In genomic region chr10:53378981-53379708, GRCm38 (mm10) we compare ENCODE assay signal across 8 mouse cellular contexts. TPM values are rescaled to one million over a fixed set of nuclear protein-coding genes. Genes with fewer than 3 reads are reported as not detected.
DNase-seq lines count a peak whose midpoint lies in the region; ATAC-seq and TF ChIP-seq lines count a peak whose summit lies in the region.

No protein-coding gene starts in this region.

- H3K27me3 ChIP-seq in thymus, adult 2 months (ENCODE audit: control insufficient read depth, insufficient read depth, low read length): no peaks in the 10 kb centered on the region
- no peaks in the 10 kb centered on the region for H3K27me3 ChIP-seq in forebrain, embryonic 12.5 days
- H3K27me3 ChIP-seq in intestine, embryonic 14.5 days (replicated peaks; ENCODE audit: control insufficient read depth, insufficient read depth, low read length): no peaks in the 10 kb centered on the region
- H3K27me3 ChIP-seq in liver, embryonic 13.5 days: no peaks in the 10 kb centered on the region
- no peaks in the 10 kb centered on the region for H3K27me3 ChIP-seq in neural tube, embryonic 14.5 days (ENCODE audit: control insufficient read depth, insufficient read depth, low read length)

- WGBS in thymus, adult 2 months: 1% methylated on average over 59 of the region's 59 CpGs
- under 1% methylated on average over 58 of the region's 59 CpGs for WGBS in forebrain, embryonic 12.5 days
- under 1% methylated on average over 43 of the region's 59 CpGs for WGBS in intestine, embryonic 14.5 days
- WGBS in liver, embryonic 13.5 days (ENCODE audit: insufficient replicate concordance): under 1% methylated on average over 56 of the region's 59 CpGs
- under 1% methylated on average over 59 of the region's 59 CpGs for WGBS in neural tube, embryonic 14.5 days

- TF ChIP-seq CTCF in thymus, adult 2 months (IDR thresholded peaks at IDR 0.05; ENCODE audit: borderline replicate concordance, control insufficient read depth, extremely low read depth, insufficient read depth, low read length, poor library complexity): no peak

- no peak for DNase-seq in thymus, adult 2 months
- DNase-seq in thymus, adult 18-20 months: no peak
- DNase-seq in intestine, embryonic 14.5 days (ENCODE audit: low spot score): peak; percentile 78
- DNase-seq in liver, embryonic 13.5 days: no peak
- DNase-seq in ovary, postnatal 14 days (ENCODE audit: low spot score): no peak

- H3K9ac ChIP-seq in forebrain, embryonic 12.5 days: peak overlapping the region; percentile 97
- H3K9ac ChIP-seq in intestine, embryonic 14.5 days (ENCODE audit: low read length): peak overlapping the region; percentile 95
- peak overlapping the region; percentile 89 for H3K9ac ChIP-seq in liver, embryonic 13.5 days
- peak overlapping the region; percentile 99 for H3K9ac ChIP-seq in neural tube, embryonic 14.5 days (replicated peaks; ENCODE audit: low read depth, low read length)

- H3K4me3 ChIP-seq in thymus, adult 2 months (ENCODE audit: control insufficient read depth, insufficient read depth, low read length): peak overlapping the region; percentile 77
- peak overlapping the region; percentile 97 for H3K4me3 ChIP-seq in brown adipose tissue, adult 24 weeks (ENCODE audit: insufficient read depth, low read depth, low read length)
- H3K4me3 ChIP-seq in forebrain, embryonic 12.5 days (replicated peaks): peak overlapping the region; percentile 90
- H3K4me3 ChIP-seq in intestine, embryonic 14.5 days (ENCODE audit: low read depth, low read length): peak overlapping the region; percentile 82
- peak overlapping the region; percentile 86 for H3K4me3 ChIP-seq in liver, embryonic 13.5 days (replicated peaks)
- H3K4me3 ChIP-seq in neural tube, embryonic 14.5 days (ENCODE audit: low read depth, low read length): peak overlapping the region; percentile 98

- peak; percentile 85 for ATAC-seq in forebrain, embryonic 12.5 days (ENCODE audit: low FRiP score)
- ATAC-seq in intestine, embryonic 14.5 days (replicated peaks; ENCODE audit: low FRiP score, low TSS enrichment, low read depth): peak; percentile 91
- peak; percentile 77 for ATAC-seq in liver, embryonic 13.5 days (ENCODE audit: low read depth)
- peak; percentile 81 for ATAC-seq in neural tube, embryonic 14.5 days (ENCODE audit: low read depth)

- H3K36me3 ChIP-seq in thymus, adult 2 months (ENCODE audit: control insufficient read depth, insufficient read depth, low read length): no peaks in the 10 kb centered on the region
- no peaks in the 10 kb centered on the region for H3K36me3 ChIP-seq in forebrain, embryonic 12.5 days (replicated peaks)
- no peaks in the 10 kb centered on the region for H3K36me3 ChIP-seq in intestine, embryonic 14.5 days (ENCODE audit: control insufficient read depth, insufficient read depth, low read length)
- no peaks in the 10 kb centered on the region for H3K36me3 ChIP-seq in liver, embryonic 13.5 days
- no peaks in the 10 kb centered on the region for H3K36me3 ChIP-seq in neural tube, embryonic 14.5 days (ENCODE audit: control insufficient read depth, insufficient read depth, low read length)

- peak overlapping the region; percentile 73 for H3K4me2 ChIP-seq in forebrain, embryonic 12.5 days
- H3K4me2 ChIP-seq in intestine, embryonic 14.5 days (ENCODE audit: low read length): peak overlapping the region; percentile 72
- H3K4me2 ChIP-seq in liver, embryonic 13.5 days: peak overlapping the region; percentile 94
- H3K4me2 ChIP-seq in neural tube, embryonic 14.5 days (ENCODE audit: low read depth, low read length): peak overlapping the region; percentile 71

- H3K27ac ChIP-seq in thymus, adult 2 months (ENCODE audit: control insufficient read depth, insufficient read depth, low read length): no peak overlapping the region
- peak overlapping the region; percentile 92 for H3K27ac ChIP-seq in brown adipose tissue, adult 24 weeks (replicated peaks; ENCODE audit: low read depth, low read length)
- H3K27ac ChIP-seq in forebrain, embryonic 12.5 days: peak overlapping the region; percentile 96
- peak overlapping the region; percentile 98 for H3K27ac ChIP-seq in intestine, embryonic 14.5 days (ENCODE audit: low read depth)
- H3K27ac ChIP-seq in liver, embryonic 13.5 days: peak overlapping the region; percentile 84
- H3K27ac ChIP-seq in neural tube, embryonic 14.5 days (ENCODE audit: low read depth, low read length): peak overlapping the region; percentile 97

- H3K9me3 ChIP-seq in forebrain, embryonic 12.5 days: no peaks in the 10 kb centered on the region
- H3K9me3 ChIP-seq in intestine, embryonic 14.5 days (ENCODE audit: control insufficient read depth, low read length): no peaks in the 10 kb centered on the region
- H3K9me3 ChIP-seq in liver, embryonic 13.5 days (replicated peaks): no peaks in the 10 kb centered on the region
- no peaks in the 10 kb centered on the region for H3K9me3 ChIP-seq in neural tube, embryonic 14.5 days (ENCODE audit: control insufficient read depth, low read length)

- TF ChIP-seq POLR2A in thymus, adult 2 months (IDR thresholded peaks at IDR 0.05; ENCODE audit: control insufficient read depth, extremely low read depth, insufficient read depth, low read length, poor library complexity): no peak

- H3K4me1 ChIP-seq in thymus, adult 2 months (replicated peaks; ENCODE audit: control insufficient read depth, insufficient read depth, low read length): peaks cover 3% of the 10 kb centered on the region
- H3K4me1 ChIP-seq in brown adipose tissue, adult 24 weeks (ENCODE audit: control insufficient read depth, insufficient read depth, insufficient read length, low read length): peaks cover 8% of the 10 kb centered on the region
- H3K4me1 ChIP-seq in forebrain, embryonic 12.5 days: peaks cover 23% of the 10 kb centered on the region
- H3K4me1 ChIP-seq in intestine, embryonic 14.5 days (replicated peaks; ENCODE audit: control insufficient read depth, insufficient read depth, low read length): peaks cover 4% of the 10 kb centered on the region; the same call in 1 of the 2 replicates
- peaks cover 34% of the 10 kb centered on the region for H3K4me1 ChIP-seq in liver, embryonic 13.5 days (replicated peaks)
- peaks cover 15% of the 10 kb centered on the region; the same call in 1 of the 2 replicates for H3K4me1 ChIP-seq in neural tube, embryonic 14.5 days (ENCODE audit: control insufficient read depth, insufficient read depth, low read length)

RNA-seq across cellular contexts. Expression of gene Cep85l, which starts 0.6 kb away (rescaled TPM):
- polyA plus RNA-seq in thymus, adult 2 months (2012; rRNA removed): 1.8 and 1.9 TPM in 2 replicates
- 5.7 and 7.8 TPM in 2 replicates for polyA plus RNA-seq in brown adipose tissue, adult 24 weeks (2012; ENCODE audit: insufficient read depth, insufficient read length, missing spikeins)
- 5.3 TPM in 2 replicates for polyA plus RNA-seq in forebrain, embryonic 12.5 days (2016; fragmentation: Nextera tagmentation; extraction: Ambion mirVana)
- polyA plus RNA-seq in intestine, embryonic 14.5 days (2014; fragmentation: Nextera tagmentation; extraction: Ambion mirVana): 6.1 and 7.0 TPM in 2 replicates
- polyA plus RNA-seq in liver, embryonic 13.5 days (2015; fragmentation: Nextera tagmentation; extraction: Ambion mirVana): 1.1 and 1.3 TPM in 2 replicates
- polyA plus RNA-seq in neural tube, embryonic 14.5 days (2014; fragmentation: Nextera tagmentation; extraction: Ambion mirVana): 6.4 and 11.6 TPM in 2 replicates

RNA-seq across cellular contexts. Expression of gene Pln, which starts 41.7 kb away (rescaled TPM):
- 10.4 and 381 TPM in 2 replicates for polyA plus RNA-seq in thymus, adult 2 months (2012; rRNA removed)
- 0.75 and 1.5 TPM in 2 replicates for polyA plus RNA-seq in brown adipose tissue, adult 24 weeks (2012; ENCODE audit: insufficient read depth, insufficient read length, missing spikeins)
- 1.7 and 2.1 TPM in 2 replicates for polyA plus RNA-seq in forebrain, embryonic 12.5 days (2016; fragmentation: Nextera tagmentation; extraction: Ambion mirVana)
- 2.7 and 3.4 TPM in 2 replicates for polyA plus RNA-seq in intestine, embryonic 14.5 days (2014; fragmentation: Nextera tagmentation; extraction: Ambion mirVana)
- 0.37 and 1.1 TPM in 2 replicates for polyA plus RNA-seq in liver, embryonic 13.5 days (2015; fragmentation: Nextera tagmentation; extraction: Ambion mirVana)
- 2.1 and 2.8 TPM in 2 replicates for polyA plus RNA-seq in neural tube, embryonic 14.5 days (2014; fragmentation: Nextera tagmentation; extraction: Ambion mirVana)
